Mouse (Mus musculus): ENCODE data around the gene Eif3k. TPM values are rescaled to one million over a fixed set of nuclear protein-coding genes. Genes with fewer than 3 reads are reported as not detected.

Eif3k gene
- polyA plus RNA-seq, 1 experiment from 2014 or later, result 359 TPM

- H3K4me2 ChIP-seq (replicated peaks), result no peak overlapping the region
- no peak overlapping the region for H3K9ac ChIP-seq
- H3K36me3 ChIP-seq, result no peaks in the 10 kb centered on the region
- no peaks in the 10 kb centered on the region for H3K9me3 ChIP-seq
- H3K27me3 ChIP-seq (replicated peaks), result no peaks in the 10 kb centered on the region
- H3K4me1 ChIP-seq (replicated peaks), result peaks cover 63% of the 10 kb centered on the region
- 82% methylated on average over 4 of the region's 4 CpGs for whole genome bisulfite sequencing
- ATAC-seq, result no peak
- H3K27ac ChIP-seq, result 0 out of 2 replicates have a peak overlapping the region, but pooled peaks have one; percentile 3
- H3K4me3 ChIP-seq (replicated peaks), result no peak overlapping the region
Observed at GRCm38 (mm10) chr7:28954773-28955172, 26.9 kb downstream of the Eif3k start.

DNA sequence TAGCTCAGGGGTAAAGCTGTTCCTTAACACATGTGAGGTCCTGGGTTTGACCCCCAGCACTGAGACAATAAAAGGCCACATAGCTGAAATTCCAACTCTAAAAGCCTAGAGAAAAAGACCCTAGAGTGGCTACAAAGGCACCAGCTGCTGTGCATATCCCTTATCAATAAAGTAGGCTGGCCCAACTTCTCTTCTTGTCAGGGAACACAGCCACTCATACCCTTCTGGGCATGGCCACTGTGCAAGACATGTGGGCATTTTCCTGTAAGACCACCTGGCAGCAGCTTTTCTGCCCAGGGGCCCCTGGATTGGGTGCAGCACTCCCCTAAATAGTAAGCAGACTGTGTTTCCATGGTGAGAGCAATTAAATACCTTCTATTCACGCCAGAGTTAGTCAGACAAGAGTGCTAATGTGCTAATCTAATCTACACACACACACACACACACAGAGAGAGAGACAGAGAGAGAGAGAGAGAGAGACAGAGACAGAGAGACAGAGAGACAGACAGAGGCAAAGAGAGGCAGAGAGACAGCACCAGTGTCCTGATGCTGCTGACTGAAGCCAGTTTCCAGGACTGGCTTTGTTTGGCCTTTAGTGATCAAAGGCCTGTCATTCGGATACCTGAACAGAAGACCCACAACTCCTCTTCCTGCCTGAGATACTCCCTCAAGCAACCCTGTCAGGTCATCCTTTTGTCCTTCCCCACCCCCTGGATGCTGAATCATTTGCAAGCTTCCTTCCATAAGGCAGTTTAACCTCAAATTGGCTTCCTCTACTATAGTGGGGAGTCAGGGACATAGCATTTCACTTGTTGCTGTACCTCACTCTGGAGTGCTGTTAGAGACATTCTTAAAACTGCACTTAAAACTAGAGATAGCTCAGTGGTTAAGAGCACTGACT, 27.9 kb downstream of the Eif3k start:
- Histone ChIP-seq H3K9me3 (no peaks in the 10 kb centered on the region), H3K4me2 (replicated peaks) (peak overlapping the region; percentile 15; the same call in 1 of the 2 replicates), H3K36me3 (no peaks in the 10 kb centered on the region), H3K27ac (peak overlapping the region; percentile 77), H3K9ac (no peak overlapping the region), H3K27me3 (replicated peaks) (no peaks in the 10 kb centered on the region), H3K4me1 (replicated peaks) (peaks cover 67% of the 10 kb centered on the region), H3K4me3 (replicated peaks) (no peak overlapping the region)
- no peak for ATAC-seq
- 19% methylated on average over 2 of the region's 2 CpGs for WGBS

GRCm38 (mm10) chr7:28952786-28953185, 28.9 kb downstream of the Eif3k start:
- Histone ChIP-seq H3K27ac (peak overlapping the region; percentile 74), H3K36me3 (peaks cover 2% of the 10 kb centered on the region; the same call in 1 of the 2 replicates), H3K27me3 (replicated peaks) (no peaks in the 10 kb centered on the region), H3K4me2 (replicated peaks) (no peak overlapping the region), H3K4me3 (replicated peaks) (no peak overlapping the region), H3K9ac (no peak overlapping the region), H3K4me1 (replicated peaks) (peaks cover 68% of the 10 kb centered on the region), H3K9me3 (no peaks in the 10 kb centered on the region)
- ATAC-seq, result no peak
- 15% methylated on average over 3 of the region's 3 CpGs for WGBS

GRCm38 (mm10) chr7:28951764-28952163, 29.9 kb downstream of the Eif3k start:
- H3K4me1 ChIP-seq (replicated peaks), result peaks cover 69% of the 10 kb centered on the region
- no peak for ATAC-seq
- H3K4me3 ChIP-seq (replicated peaks), result no peak overlapping the region
- no peaks in the 10 kb centered on the region for H3K27me3 ChIP-seq (replicated peaks)
- WGBS, result 55% methylated on average over 2 of the region's 2 CpGs
- peak overlapping the region; percentile 74; the same call in 1 of the 2 replicates for H3K27ac ChIP-seq
- H3K36me3 ChIP-seq, result peaks cover 3% of the 10 kb centered on the region; the same call in 1 of the 2 replicates
- H3K4me2 ChIP-seq (replicated peaks), result no peak overlapping the region
- H3K9ac ChIP-seq, result 0 out of 2 replicates have a peak overlapping the region, but pooled peaks have one; percentile 12
- no peaks in the 10 kb centered on the region for H3K9me3 ChIP-seq

GRCm38 (mm10) chr7:28950346-28951037, 31.2 kb downstream of the Eif3k start:
- H3K4me1 ChIP-seq (replicated peaks), result peaks cover 77% of the 10 kb centered on the region

DNA sequence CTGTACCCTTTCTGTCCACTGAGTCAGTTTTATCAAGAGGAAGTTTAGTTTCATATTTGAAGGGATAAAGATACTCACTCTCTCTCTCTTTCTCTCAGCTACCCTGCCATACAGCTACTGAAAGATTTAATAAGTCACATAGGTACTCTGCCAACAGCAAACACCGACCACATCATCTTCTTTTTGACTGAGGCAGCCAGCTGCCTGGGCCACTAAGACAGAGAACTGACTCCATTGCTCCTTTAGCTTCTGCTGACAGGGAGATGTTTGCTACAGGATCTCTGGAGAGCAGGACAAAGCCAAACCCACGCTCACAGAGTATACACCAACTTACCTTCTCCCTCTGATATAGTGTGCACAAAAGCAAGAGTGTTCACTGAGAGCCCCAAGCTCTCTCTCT, 32.4 kb downstream of the Eif3k start:
- H3K4me3 ChIP-seq (replicated peaks), result no peak overlapping the region
- peak overlapping the region; percentile 29 for H3K27ac ChIP-seq
- no peak overlapping the region for H3K4me2 ChIP-seq (replicated peaks)
- peaks cover 3% of the 10 kb centered on the region; the same call in 1 of the 2 replicates for H3K36me3 ChIP-seq
- no peak for ATAC-seq
- H3K9ac ChIP-seq, result no peak overlapping the region
- WGBS, result 65% methylated on average over 2 of the region's 2 CpGs
- H3K27me3 ChIP-seq (replicated peaks), result no peaks in the 10 kb centered on the region
- H3K9me3 ChIP-seq, result no peaks in the 10 kb centered on the region
- peaks cover 83% of the 10 kb centered on the region for H3K4me1 ChIP-seq (replicated peaks)

More at GRCm38 (mm10) chr7:28950346-28951037, 31.2 kb downstream of the Eif3k start:
- H3K4me2 ChIP-seq (replicated peaks), result 0 out of 2 replicates have a peak overlapping the region, but pooled peaks have one; percentile 4
- no peak overlapping the region for H3K4me3 ChIP-seq (replicated peaks)
- peaks cover 3% of the 10 kb centered on the region; the same call in 1 of the 2 replicates for H3K36me3 ChIP-seq
- peak; percentile 57 for ATAC-seq
- H3K9me3 ChIP-seq, result no peaks in the 10 kb centered on the region
- 68% methylated on average over 10 of the region's 10 CpGs for whole genome bisulfite sequencing
- no peaks in the 10 kb centered on the region for H3K27me3 ChIP-seq (replicated peaks)
- H3K27ac ChIP-seq, result peak overlapping the region; percentile 74
- no peak overlapping the region for H3K9ac ChIP-seq

- no peak for ATAC-seq
Observed at GRCm38 (mm10) chr7:28948746-28949145, 32.9 kb downstream of the Eif3k start.

DNA sequence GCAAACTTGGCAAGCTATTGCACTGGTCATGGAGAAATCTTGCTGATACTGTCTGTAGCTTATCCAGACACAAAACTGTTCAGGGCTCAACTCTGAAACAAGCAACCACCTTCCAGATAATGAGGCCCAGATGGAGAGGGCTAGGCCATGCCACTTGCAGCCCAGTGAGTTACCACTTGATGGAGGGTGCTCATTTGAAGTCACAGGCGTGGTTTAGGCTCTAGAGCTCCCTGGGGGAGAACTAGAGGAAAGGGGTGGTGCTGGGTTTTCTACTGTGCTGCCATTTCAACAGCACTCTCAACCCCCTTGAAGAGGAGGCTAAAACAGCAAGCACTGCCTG, 35.4 kb downstream of the Eif3k start:
- WGBS, result 6% methylated on average over 1 of the region's 1 CpGs
- peaks cover 3% of the 10 kb centered on the region; the same call in 1 of the 2 replicates for H3K36me3 ChIP-seq
- peak overlapping the region; percentile 92 for H3K27ac ChIP-seq
- no peaks in the 10 kb centered on the region for H3K9me3 ChIP-seq
- H3K4me2 ChIP-seq (replicated peaks), result peak overlapping the region; percentile 33; the same call in 1 of the 2 replicates
- no peaks in the 10 kb centered on the region for H3K27me3 ChIP-seq (replicated peaks)
- ATAC-seq, result no peak
- 0 out of 2 replicates have a peak overlapping the region, but pooled peaks have one; percentile 20 for H3K9ac ChIP-seq
- no peak overlapping the region for H3K4me3 ChIP-seq (replicated peaks)
- peaks cover 82% of the 10 kb centered on the region for H3K4me1 ChIP-seq (replicated peaks)

More at GRCm38 (mm10) chr7:28948746-28949145, 32.9 kb downstream of the Eif3k start:
- 88% methylated on average over 7 of the region's 7 CpGs for WGBS
- peak overlapping the region; percentile 29; the same call in 1 of the 2 replicates for H3K27ac ChIP-seq
- H3K36me3 ChIP-seq, result peaks cover 3% of the 10 kb centered on the region; the same call in 1 of the 2 replicates
- no peak overlapping the region for H3K9ac ChIP-seq
- H3K27me3 ChIP-seq (replicated peaks), result no peaks in the 10 kb centered on the region
- H3K9me3 ChIP-seq, result no peaks in the 10 kb centered on the region
- no peak overlapping the region for H3K4me2 ChIP-seq (replicated peaks)
- H3K4me3 ChIP-seq (replicated peaks), result no peak overlapping the region
- H3K4me1 ChIP-seq (replicated peaks), result peaks cover 81% of the 10 kb centered on the region

DNA sequence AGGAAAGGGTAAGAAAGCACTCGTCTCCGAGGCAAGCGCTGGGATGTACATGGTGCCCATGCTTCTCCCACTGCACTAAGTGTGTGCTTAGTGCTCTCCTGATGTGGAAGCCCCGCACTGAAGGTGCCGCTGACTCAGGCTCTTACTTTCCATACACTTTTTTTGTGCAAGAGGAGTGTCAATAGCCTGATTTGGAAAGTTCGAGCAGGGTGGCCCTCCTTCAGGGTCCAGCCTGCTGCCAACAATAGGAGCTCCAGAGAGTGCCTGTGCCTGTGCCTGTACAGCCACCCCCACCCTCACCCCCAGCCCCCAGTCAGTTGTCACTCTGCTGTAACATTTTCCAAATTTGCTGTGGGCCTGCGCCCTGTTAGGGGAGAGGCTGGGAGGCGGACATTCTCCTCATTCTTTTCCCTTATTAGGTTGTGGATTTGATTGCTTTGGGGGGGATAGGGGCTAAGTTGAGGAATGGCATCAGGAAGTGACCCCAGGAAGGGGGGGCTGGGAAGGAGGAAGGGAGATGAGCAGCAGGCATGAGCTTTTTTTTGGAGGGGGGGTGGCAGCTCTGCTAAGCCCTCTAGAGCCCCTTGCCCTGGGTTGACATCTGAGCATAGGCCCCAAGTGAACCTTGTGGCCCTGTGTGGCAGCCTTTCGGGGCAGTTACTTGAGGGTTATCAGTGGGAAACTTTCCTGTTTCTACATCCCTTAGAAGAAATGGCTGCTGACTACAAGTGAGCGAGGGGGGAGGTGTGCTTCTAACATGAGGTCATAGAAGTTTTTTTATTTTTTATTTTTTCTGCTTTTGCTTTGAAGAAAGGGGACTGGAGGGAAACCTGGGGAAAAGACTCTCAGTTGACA, 36.0 kb downstream of the Eif3k start:
- Histone ChIP-seq H3K4me2 (replicated peaks) (peak overlapping the region; percentile 33), H3K36me3 (peaks cover 3% of the 10 kb centered on the region; the same call in 1 of the 2 replicates), H3K9me3 (no peaks in the 10 kb centered on the region), H3K27ac (peak overlapping the region; percentile 92), H3K4me3 (replicated peaks) (no peak overlapping the region), H3K9ac (0 out of 2 replicates have a peak overlapping the region, but pooled peaks have one; percentile 20), H3K27me3 (replicated peaks) (no peaks in the 10 kb centered on the region), H3K4me1 (replicated peaks) (peaks cover 77% of the 10 kb centered on the region)
- peak; percentile 57 for ATAC-seq
- 25% methylated on average over 10 of the region's 10 CpGs for WGBS

- Histone ChIP-seq H3K27me3 (replicated peaks) (no peaks in the 10 kb centered on the region), H3K4me1 (replicated peaks) (peaks cover 77% of the 10 kb centered on the region), H3K27ac (peak overlapping the region; percentile 92), H3K36me3 (peaks cover 3% of the 10 kb centered on the region; the same call in 1 of the 2 replicates), H3K9me3 (no peaks in the 10 kb centered on the region), H3K4me3 (replicated peaks) (no peak overlapping the region), H3K4me2 (replicated peaks) (peak overlapping the region; percentile 33; the same call in 1 of the 2 replicates), H3K9ac (no peak overlapping the region)
- 47% methylated on average over 6 of the region's 6 CpGs for WGBS
- ATAC-seq, result no peak
Observed at GRCm38 (mm10) chr7:28944756-28945415, 36.8 kb downstream of the Eif3k start.
